ENCODE assay signal across 10 mouse cellular contexts in genomic region chr1:93072279-93072865, GRCm38 (mm10). TPM values are rescaled to one million over a fixed set of nuclear protein-coding genes. Genes with fewer than 3 reads are reported as not detected.
A peak's percentile ranks its signal among the peaks of the same experiment; 100 is the strongest.
DNase-seq lines count a peak whose midpoint lies in the region; TF ChIP-seq lines count a peak whose summit lies in the region.
"Had no signal": no experiment of that assay in that cellular context is flagged by ENCODE, and none has a peak within 500 bp of the region (broad histone marks: within the 10 kb centered on the region; RNA-seq: fewer than 3 reads in every experiment).

No protein-coding gene starts in this region.

- peak; percentile 57 for TF ChIP-seq CTCF in layer of hippocampus, adult 2 months (conservative IDR thresholded peaks at IDR 0.05)
- peak; percentile 50 for TF ChIP-seq CTCF in bone marrow, adult 2 months (IDR thresholded peaks at IDR 0.05; ENCODE audit: control insufficient read depth, insufficient read depth, low read length)

- 85% methylated on average over 2 of the region's 2 CpGs for WGBS in bone marrow, adult 2 months

- no peak for TF ChIP-seq POLR2A in bone marrow, adult 2 months (IDR thresholded peaks at IDR 0.05; ENCODE audit: borderline replicate concordance, control insufficient read depth, low read depth, low read length)

- H3K4me3 ChIP-seq in layer of hippocampus, adult 2 months: no peak overlapping the region
- no peak overlapping the region for H3K4me3 ChIP-seq in bone marrow, adult 2 months (replicated peaks; ENCODE audit: control insufficient read depth, low read depth, low read length)
- H3K4me3 ChIP-seq: embryonic facial prominence, embryonic 15.5 days; heart, embryonic 13.5 days had no signal

- peaks cover 1% of the 10 kb centered on the region; the same call in 1 of the 2 replicates for H3K4me1 ChIP-seq in bone marrow, adult 2 months (ENCODE audit: control insufficient read depth, insufficient read depth, low read length)
- H3K4me1 ChIP-seq: embryonic facial prominence, embryonic 15.5 days had no signal

- peak overlapping the region; percentile 40; the same call in 1 of the 2 replicates for H3K27ac ChIP-seq in layer of hippocampus, adult 2 months
- H3K27ac ChIP-seq in bone marrow, adult 2 months (ENCODE audit: control insufficient read depth, insufficient read depth, low read depth, low read length, poor library complexity): no peak overlapping the region
- H3K27ac ChIP-seq: embryonic facial prominence, embryonic 15.5 days; heart, embryonic 13.5 days had no signal

- DNase-seq in cerebellum, postnatal 10 days: peak; percentile 64 to 67
- DNase-seq in cerebellum, postnatal 36 days: no peak
- DNase-seq in layer of hippocampus, adult 2 months (ENCODE audit: low spot score in 2 of 2): no peak
- DNase-seq in layer of hippocampus, adult 8-10 months (ENCODE audit: low spot score in 2 of 2): no peak
- DNase-seq in lung, postnatal 14 days: peak; percentile 22
- no peak for DNase-seq in urinary bladder, postnatal 4 days (ENCODE audit: low spot score in 2 of 2)
- no peak for DNase-seq in urinary bladder, postnatal 25 days (ENCODE audit: low spot score)

RNA-seq across cellular contexts. Expression of gene Kif1a, which starts 29.4 kb away (rescaled TPM):
- total RNA-seq in layer of hippocampus, adult 2 months (2021): 100 to 1,000 TPM; 609 to 644 TPM
- 100 to 1,000 TPM; 681 to 718 (median 697) TPM for total RNA-seq in layer of hippocampus, adult 8-10 months (2022)
- polyA plus RNA-seq in bone marrow, adult 2 months (2011; ENCODE audit: insufficient read depth, insufficient read length, low replicate concordance, missing spikeins): 0.13 and 2.2 TPM in 2 replicates

Comparison
In these comparisons a context has a peak if more than half of its experiments do, and no peak if none do; other contexts are left out.
1. DNase-seq: peak in cerebellum, postnatal 10 days (2 of 2) and lung, postnatal 14 days (single experiment); none in cerebellum, postnatal 36 days (0 of 2), layer of hippocampus, adult 2 months (0 of 2), layer of hippocampus, adult 8-10 months (0 of 2), urinary bladder, postnatal 4 days (0 of 2) and urinary bladder, postnatal 25 days (single experiment).